ENCODE assay signal across 8 mouse cellular contexts in the genomic region with DNA sequence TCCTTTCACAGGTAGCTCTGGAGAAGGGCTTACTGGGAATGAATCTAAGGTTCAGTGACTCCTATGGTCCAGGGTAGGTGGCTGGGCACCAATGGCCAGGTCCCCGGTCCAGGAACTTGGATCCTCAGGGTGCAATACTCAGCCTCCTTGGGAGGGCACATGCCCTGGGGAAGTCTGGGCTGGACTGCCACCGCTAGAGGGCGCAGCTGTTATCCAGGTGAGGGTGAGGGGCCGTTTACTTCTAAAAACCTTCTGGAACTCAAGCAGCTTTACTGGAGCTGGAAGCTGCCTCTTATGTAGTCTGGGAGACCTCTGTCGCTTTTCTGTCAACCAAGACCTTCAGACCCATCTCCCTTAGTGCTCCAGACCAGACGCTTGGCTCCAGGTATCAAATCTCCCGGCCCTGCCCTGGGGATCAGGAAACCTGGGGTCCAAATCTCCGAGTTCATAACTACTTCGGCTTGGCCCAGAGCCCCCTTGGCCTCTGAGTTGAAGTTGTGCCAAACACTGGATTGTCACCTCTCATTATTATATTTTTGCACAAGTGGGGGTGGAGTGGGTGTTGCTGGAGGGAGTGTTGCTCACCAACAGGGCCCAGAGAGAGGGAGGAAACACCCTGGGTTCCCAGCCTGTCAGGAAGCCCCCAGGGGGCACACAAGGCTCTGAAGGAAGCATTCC. TPM values are rescaled to one million over a fixed set of nuclear protein-coding genes. Genes with fewer than 3 reads are reported as not detected.
DNase-seq lines count a peak whose midpoint lies in the region; ATAC-seq and TF ChIP-seq lines count a peak whose summit lies in the region.

No protein-coding gene starts in this region.

- intact Hi-C loops in left cerebral cortex, adult 2 months (cut with DNase I): no loop called here
- intact Hi-C loops in left cerebral cortex, postnatal 4 days (cut with DNase I): no loop called here

- peak; percentile 92 for TF ChIP-seq CTCF in left cerebral cortex, adult 2 months (IDR thresholded peaks at IDR 0.05)

- H3K9me3 ChIP-seq in hindbrain, embryonic 13.5 days: no peaks in the 10 kb centered on the region
- no peaks in the 10 kb centered on the region for H3K9me3 ChIP-seq in midbrain, embryonic 15.5 days

- no peaks in the 10 kb centered on the region for H3K36me3 ChIP-seq in hindbrain, embryonic 13.5 days
- no peaks in the 10 kb centered on the region for H3K36me3 ChIP-seq in midbrain, embryonic 15.5 days (replicated peaks)

- DNase-seq in left cerebral cortex, adult 2 months (ENCODE audit: extremely low spot score in 1 of 2, low spot score in 2 of 2): peak; percentile 74 to 86
- DNase-seq in left cerebral cortex, adult 8-10 months (ENCODE audit: low spot score in 2 of 2): no peak
- peak; percentile 89 to 93 for DNase-seq in cerebellum, postnatal 14 days
- DNase-seq in frontal cortex, postnatal 36 days (ENCODE audit: low spot score in 2 of 2): peak; percentile 71 to 78
- DNase-seq in left cerebral cortex, postnatal 4 days: peak; percentile 82
- DNase-seq in spleen, postnatal 4 days (ENCODE audit: low spot score in 2 of 2): peak; percentile 78 to 96

- H3K27me3 ChIP-seq in hindbrain, embryonic 13.5 days: no peaks in the 10 kb centered on the region
- H3K27me3 ChIP-seq in midbrain, embryonic 15.5 days (replicated peaks): no peaks in the 10 kb centered on the region

- H3K4me1 ChIP-seq in hindbrain, embryonic 13.5 days (replicated peaks): peaks cover 39% of the 10 kb centered on the region
- H3K4me1 ChIP-seq in midbrain, embryonic 15.5 days: peaks cover 41% of the 10 kb centered on the region

- ATAC-seq in hindbrain, embryonic 13.5 days (ENCODE audit: low FRiP score): no peak
- ATAC-seq in midbrain, embryonic 15.5 days (replicated peaks): no peak

- no peak overlapping the region for H3K4me3 ChIP-seq in left cerebral cortex, adult 2 months
- H3K4me3 ChIP-seq in hindbrain, embryonic 13.5 days: no peak overlapping the region
- H3K4me3 ChIP-seq in midbrain, embryonic 15.5 days: no peak overlapping the region

- WGBS in hindbrain, embryonic 13.5 days: 19% methylated on average over 9 of the region's 9 CpGs
- 18% methylated on average over 9 of the region's 9 CpGs for WGBS in midbrain, embryonic 15.5 days

- peak overlapping the region; percentile 96 for H3K9ac ChIP-seq in hindbrain, embryonic 13.5 days
- no peak overlapping the region for H3K9ac ChIP-seq in midbrain, embryonic 15.5 days

- no peak overlapping the region for H3K4me2 ChIP-seq in hindbrain, embryonic 13.5 days
- no peak overlapping the region for H3K4me2 ChIP-seq in midbrain, embryonic 15.5 days

- H3K27ac ChIP-seq in left cerebral cortex, adult 2 months: no peak overlapping the region
- H3K27ac ChIP-seq in hindbrain, embryonic 13.5 days: peak overlapping the region; percentile 98; the same call in 1 of the 2 replicates
- peak overlapping the region; percentile 97 for H3K27ac ChIP-seq in midbrain, embryonic 15.5 days

RNA-seq across cellular contexts. Expression of gene Rcor2, which starts 2.9 kb away (rescaled TPM):
- 10 to 100 TPM; 14.3 to 14.7 TPM for total RNA-seq in left cerebral cortex, adult 2 months (2021)
- 10 to 100 TPM; 15.5 to 17.6 (median 15.6) TPM for total RNA-seq in left cerebral cortex, adult 8-10 months (2022)
- polyA plus RNA-seq in hindbrain, embryonic 13.5 days (2015; fragmentation: Nextera tagmentation; extraction: Ambion mirVana): 30.2 and 32.0 TPM in 2 replicates
- total RNA-seq in left cerebral cortex, postnatal 4 days (2021): 10 to 100 TPM; 29.7 to 30.4 TPM
- 25.3 and 30.4 TPM in 2 replicates for polyA plus RNA-seq in midbrain, embryonic 15.5 days (2015; fragmentation: Nextera tagmentation; extraction: Ambion mirVana)

RNA-seq across cellular contexts. Expression of gene Naa40, which starts 23.2 kb away (rescaled TPM):
- total RNA-seq in left cerebral cortex, adult 2 months (2021): 10 to 100 TPM; 35.7 to 37.4 TPM
- total RNA-seq in left cerebral cortex, adult 8-10 months (2022): 10 to 100 TPM; 30.6 to 39.2 (median 32.3) TPM
- 65.3 and 66.6 TPM in 2 replicates for polyA plus RNA-seq in hindbrain, embryonic 13.5 days (2015; fragmentation: Nextera tagmentation; extraction: Ambion mirVana)
- total RNA-seq in left cerebral cortex, postnatal 4 days (2021): 10 to 100 TPM; 45.6 to 49.9 TPM
- 70.1 and 75.1 TPM in 2 replicates for polyA plus RNA-seq in midbrain, embryonic 15.5 days (2015; fragmentation: Nextera tagmentation; extraction: Ambion mirVana)

RNA-seq across cellular contexts. Expression of gene Cox8a, which starts 46.8 kb away (rescaled TPM):
- total RNA-seq in left cerebral cortex, adult 2 months (2021): 100 to 1,000 TPM; 934 to 941 TPM
- 1,000 to 10,000 TPM; 1,021 to 1,102 (median 1,060) TPM for total RNA-seq in left cerebral cortex, adult 8-10 months (2022)
- polyA plus RNA-seq in hindbrain, embryonic 13.5 days (2015; fragmentation: Nextera tagmentation; extraction: Ambion mirVana): 881 and 924 TPM in 2 replicates
- 100 to 1,000 TPM; 469 to 499 TPM for total RNA-seq in left cerebral cortex, postnatal 4 days (2021)
- 837 and 848 TPM in 2 replicates for polyA plus RNA-seq in midbrain, embryonic 15.5 days (2015; fragmentation: Nextera tagmentation; extraction: Ambion mirVana)

RNA-seq across cellular contexts. Expression of gene Otub1, which starts 58.1 kb away (rescaled TPM):
- total RNA-seq in left cerebral cortex, adult 2 months (2021): 100 to 1,000 TPM; 257 to 267 TPM
- 100 to 1,000 TPM; 267 to 296 (median 278) TPM for total RNA-seq in left cerebral cortex, adult 8-10 months (2022)
- polyA plus RNA-seq in hindbrain, embryonic 13.5 days (2015; fragmentation: Nextera tagmentation; extraction: Ambion mirVana): 233 and 250 TPM in 2 replicates
- 100 to 1,000 TPM; 181 TPM for total RNA-seq in left cerebral cortex, postnatal 4 days (2021)
- polyA plus RNA-seq in midbrain, embryonic 15.5 days (2015; fragmentation: Nextera tagmentation; extraction: Ambion mirVana): 242 and 255 TPM in 2 replicates

Comparison
In these comparisons a context has a peak if more than half of its experiments do, and no peak if none do; other contexts are left out.
1. DNase-seq: peak in left cerebral cortex, adult 2 months (2 of 2), cerebellum, postnatal 14 days (2 of 2), frontal cortex, postnatal 36 days (2 of 2), left cerebral cortex, postnatal 4 days (single experiment) and spleen, postnatal 4 days (2 of 2); none in left cerebral cortex, adult 8-10 months (0 of 2).